Mouse (Mus musculus) bone marrow macrophage, adult 2 months (primary cell): Measurements from ENCODE around the gene Fndc9. TPM values are rescaled to one million over a fixed set of nuclear protein-coding genes. Genes with fewer than 3 reads are reported as not detected.
A peak's percentile ranks its signal among the peaks of the same experiment; 100 is the strongest.

Experiments used
- H3K27ac ChIP-seq: 2 replicates; pipeline ENCODE4 v1.5.1; 2012; ENCODE audit warnings: low read depth, low read length; ENCODE audit not compliant: insufficient read depth
- H3K4me1 ChIP-seq: 2 replicates; pipeline ENCODE4 v1.6.1; 2012; ENCODE audit warnings: low read length; ENCODE audit not compliant: control insufficient read depth, insufficient read depth
- H3K4me3 ChIP-seq: 2 replicates; pipeline ENCODE4 v1.5.1; 2012; ENCODE audit warnings: mild to moderate bottlenecking, low read length, moderate library complexity; ENCODE audit not compliant: insufficient read depth
- CTCF ChIP-seq: IDR thresholded peaks from 2 replicates; pipeline ENCODE4 v1.5.1; 2012; ENCODE audit warnings: low read depth, mild to moderate bottlenecking, low read length, moderate library complexity
- POLR2A ChIP-seq: IDR thresholded peaks from 2 replicates; pipeline ENCODE4 v1.6.1; 2012; ENCODE audit warnings: mild to moderate bottlenecking, low read depth, low read length, borderline replicate concordance
- polyA plus RNA-seq: library from polyadenylated mRNA; stranded (reverse); fragments of >200 nt; gene quantifications from 2 replicates; pipeline ENCODE4 v1.2.4, GENCODE M21; 2012; ENCODE audit not compliant: missing spikeins, insufficient read depth, insufficient read length

Gene Fndc9
- polyA plus RNA-seq, 1 experiment = not detected

DNA sequence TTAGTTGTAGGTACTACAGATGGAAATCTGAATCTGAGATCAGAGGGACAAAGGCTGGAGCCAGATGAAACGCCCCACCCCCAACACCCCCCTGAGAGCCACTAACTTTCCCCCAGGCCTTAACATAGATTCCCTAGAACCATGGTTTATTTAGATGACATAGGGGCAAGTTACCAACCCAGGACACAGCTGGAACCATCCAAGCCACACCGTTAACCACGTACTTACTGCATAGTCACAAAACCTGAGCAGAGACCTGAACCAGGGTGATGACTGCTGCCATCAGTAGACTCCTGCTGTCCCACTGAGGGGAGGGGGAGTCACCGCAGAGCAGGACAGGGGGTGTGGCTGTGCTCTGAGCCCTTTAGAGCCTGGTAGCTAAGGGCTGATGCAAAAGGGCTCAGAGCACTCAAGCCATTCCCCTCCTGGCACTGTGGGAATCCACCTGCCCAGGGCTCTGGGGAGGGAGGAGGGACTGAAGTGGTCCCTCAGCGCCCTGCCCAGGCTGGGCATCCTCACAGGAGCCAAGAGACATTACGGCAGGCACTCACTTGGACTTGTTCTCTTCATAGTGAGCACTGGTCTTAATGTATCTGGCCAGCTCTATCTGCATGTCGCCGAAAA lies 36.8 kb downstream of the Fndc9 start:
- no peak overlapping the region for H3K4me3 ChIP-seq
- H3K27ac ChIP-seq = no peak overlapping the region
- H3K4me1 ChIP-seq = no peaks in the 10 kb centered on the region
- TF ChIP-seq POLR2A = no peak
- TF ChIP-seq CTCF = no peak

- H3K27ac ChIP-seq = no peak overlapping the region
- no peaks in the 10 kb centered on the region for H3K4me1 ChIP-seq
- no peak overlapping the region for H3K4me3 ChIP-seq
- TF ChIP-seq CTCF (no peak), POLR2A (no peak)
Measured at GRCm38 (mm10) chr11:46273969-46274368, 38.6 kb downstream of the Fndc9 start.

DNA sequence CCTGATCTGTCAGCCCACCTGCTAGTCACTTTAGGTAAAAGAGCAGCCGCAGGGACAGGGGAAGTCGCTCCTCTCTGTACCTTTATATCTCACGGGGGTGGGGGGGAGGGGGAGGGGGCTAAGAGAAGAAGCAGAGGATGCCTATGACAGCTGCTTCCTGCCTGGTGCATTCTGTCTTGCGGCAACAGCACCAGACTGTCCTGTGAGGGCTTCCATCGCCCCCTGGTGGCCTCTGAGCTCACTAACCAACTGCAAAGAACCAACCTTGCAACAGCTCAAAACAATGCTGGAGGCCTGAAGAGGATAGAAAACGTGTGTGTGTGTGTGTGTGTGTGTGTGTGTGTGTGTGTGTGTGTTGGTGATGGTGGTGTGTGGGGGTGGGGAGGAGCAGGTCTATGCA lies 40.0 kb downstream of the Fndc9 start:
- H3K4me3 ChIP-seq = no peak overlapping the region
- H3K27ac ChIP-seq = no peak overlapping the region
- no peak for TF ChIP-seq POLR2A
- TF ChIP-seq CTCF = peak; percentile 58
- no peaks in the 10 kb centered on the region for H3K4me1 ChIP-seq

- Histone ChIP-seq H3K4me3 (no peak overlapping the region), H3K4me1 (peaks cover 6% of the 10 kb centered on the region), H3K27ac (no peak overlapping the region)
- TF ChIP-seq POLR2A (no peak), CTCF (no peak)
Measured at GRCm38 (mm10) chr11:46276168-46276567, 40.8 kb downstream of the Fndc9 start.

- TF ChIP-seq POLR2A = no peak
- TF ChIP-seq CTCF = peak; percentile 79
- Histone ChIP-seq H3K27ac (no peak overlapping the region), H3K4me3 (no peak overlapping the region), H3K4me1 (peaks cover 6% of the 10 kb centered on the region)
Measured at GRCm38 (mm10) chr11:46276778-46277177, 41.4 kb downstream of the Fndc9 start.

DNA sequence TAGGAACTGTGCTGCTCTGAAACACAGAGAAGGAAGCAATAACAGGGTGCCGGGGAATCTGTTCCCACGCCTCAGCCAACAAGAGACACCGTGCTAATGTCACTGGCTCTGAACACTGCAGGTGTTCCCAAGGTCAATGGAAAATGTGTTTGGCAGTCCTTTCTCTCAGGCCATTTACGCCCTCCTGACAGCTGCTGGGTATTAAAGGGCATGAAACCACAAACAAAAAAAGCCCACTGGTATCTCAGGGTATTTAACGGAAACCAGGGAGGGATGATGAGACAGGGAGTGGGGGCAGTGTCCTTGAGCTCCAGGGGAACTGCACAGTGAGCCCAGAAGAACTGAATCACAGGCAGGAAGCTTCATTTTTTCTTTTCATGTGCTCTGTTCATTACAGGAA lies 42.8 kb downstream of the Fndc9 start:
- Histone ChIP-seq H3K4me1 (peaks cover 16% of the 10 kb centered on the region), H3K4me3 (no peak overlapping the region), H3K27ac (no peak overlapping the region)
- TF ChIP-seq CTCF (no peak), POLR2A (no peak)

DNA sequence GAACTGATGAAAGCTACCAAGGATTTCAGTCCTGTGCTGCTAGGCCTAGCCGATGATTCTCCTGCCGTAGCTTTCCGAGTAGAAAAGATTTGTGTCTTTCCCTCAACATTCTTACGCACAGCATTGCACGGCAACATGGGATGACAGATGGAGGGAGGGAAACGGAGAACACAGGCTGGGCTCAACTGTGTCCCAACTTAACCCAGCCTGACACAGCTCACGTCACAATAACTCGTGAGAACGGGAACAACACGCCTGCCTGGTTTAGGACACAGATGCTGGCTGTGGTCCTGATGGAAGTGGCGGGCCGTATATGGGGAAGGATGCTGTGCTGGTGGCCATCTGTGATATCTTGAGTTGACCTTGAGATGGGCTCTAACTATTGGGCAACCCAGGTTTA lies 43.4 kb downstream of the Fndc9 start:
- H3K27ac ChIP-seq = no peak overlapping the region

DNA sequence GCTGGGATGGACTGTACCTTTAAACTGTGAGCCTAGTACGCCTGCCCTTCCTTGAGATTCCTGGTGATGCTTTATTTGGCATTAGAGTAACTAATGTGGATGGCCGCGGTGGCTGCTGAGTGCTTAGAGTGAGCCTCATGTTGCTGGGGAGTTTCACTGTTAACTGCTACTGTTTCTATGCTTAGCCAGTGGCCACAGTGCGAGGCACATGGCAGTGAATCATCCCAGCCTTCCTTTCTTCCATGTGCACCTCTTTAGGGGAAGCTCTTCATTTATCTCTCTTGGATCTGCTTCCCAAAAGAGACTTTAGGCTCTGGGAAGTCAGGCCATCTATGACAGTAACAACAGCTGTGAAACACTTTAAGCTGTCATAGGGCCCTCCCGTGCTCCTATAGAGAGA lies 47.3 kb downstream of the Fndc9 start:
- TF ChIP-seq CTCF (no peak), POLR2A (no peak)
- peaks cover 30% of the 10 kb centered on the region for H3K4me1 ChIP-seq
- peak overlapping the region; percentile 42 for H3K27ac ChIP-seq
- H3K4me3 ChIP-seq = no peak overlapping the region

More for the DNA sequence above, 43.4 kb downstream of the Fndc9 start:
- H3K4me3 ChIP-seq = no peak overlapping the region
- TF ChIP-seq POLR2A (no peak), CTCF (no peak)
- H3K4me1 ChIP-seq = peaks cover 20% of the 10 kb centered on the region

- peaks cover 30% of the 10 kb centered on the region for H3K4me1 ChIP-seq
- no peak overlapping the region for H3K4me3 ChIP-seq
- TF ChIP-seq POLR2A = no peak
- no peak for TF ChIP-seq CTCF
- H3K27ac ChIP-seq = no peak overlapping the region
Measured at GRCm38 (mm10) chr11:46283800-46284199, 48.5 kb downstream of the Fndc9 start.

- Histone ChIP-seq H3K4me3 (no peak overlapping the region), H3K4me1 (peaks cover 24% of the 10 kb centered on the region), H3K27ac (peak overlapping the region; percentile 43; the same call in 1 of the 2 replicates)
- TF ChIP-seq CTCF = no peak
- TF ChIP-seq POLR2A = no peak
Measured at GRCm38 (mm10) chr11:46286803-46287202, 51.5 kb downstream of the Fndc9 start.
